Mouse (Mus musculus) bone marrow macrophage, adult 2 months (primary cell): ENCODE measurements around the gene Olfr266.

Experiments used
- CTCF ChIP-seq: IDR thresholded peaks from 2 replicates; pipeline ENCODE4 v1.5.1; 2012; ENCODE audit warnings: low read depth, mild to moderate bottlenecking, low read length, moderate library complexity
- POLR2A ChIP-seq: IDR thresholded peaks from 2 replicates; pipeline ENCODE4 v1.6.1; 2012; ENCODE audit warnings: mild to moderate bottlenecking, low read depth, low read length, borderline replicate concordance

GRCm38 (mm10) chr3:106826187-106826586 is at the start of gene Olfr266:
- TF ChIP-seq POLR2A: no peak
- TF ChIP-seq CTCF: no peak
